Mouse (Mus musculus) C2C12 (cell line): ENCODE data around the gene Parp2.

Source experiments
- MYOD1 ChIP-seq: IDR thresholded peaks from one replicate; pipeline ENCODE4 v1.6.1; 2011; ENCODE audit warnings: low read depth; ENCODE audit not compliant: control insufficient read depth, insufficient read length
- USF1 ChIP-seq: IDR thresholded peaks from one replicate; pipeline ENCODE4 v1.6.1; 2011; ENCODE audit warnings: low read depth, mild to moderate bottlenecking, control low read depth, moderate library complexity

DNA sequence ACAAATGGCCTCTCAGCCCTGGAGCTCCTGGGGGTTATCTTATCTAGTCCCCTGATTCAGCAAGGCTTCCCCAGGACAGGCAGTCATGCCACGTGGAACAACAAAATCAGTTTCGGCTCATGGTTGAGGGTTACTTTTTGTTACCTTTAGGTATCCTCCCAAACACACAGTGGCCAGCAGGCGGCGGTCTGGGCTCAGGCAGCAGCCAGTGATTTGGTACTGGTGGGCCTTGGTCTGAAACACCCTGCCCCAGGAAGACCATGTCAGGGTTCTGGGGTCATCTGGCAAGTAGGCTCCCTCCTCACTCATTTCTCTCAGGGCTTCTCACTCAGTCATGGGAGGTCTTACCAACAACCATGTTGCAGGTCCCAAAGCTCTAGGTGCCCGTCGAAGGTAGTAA lies 29.6 kb downstream of the Parp2 start:
- TF ChIP-seq USF1 (no peak), MYOD1 (no peak)
